Mouse (Mus musculus) mouse trophoblast stem cell (cell line): Measurements from ENCODE around the gene Trf.
"Not testable (repeated sequence)": the region's sequence is repeated elsewhere in the genome, so short reads cannot be mapped to it uniquely, and the experiment has no call there.

Experiments
- in situ Hi-C, 2 experiments: fragments of 300-500 bp; cut with MseI, MboI; formaldehyde crosslinking; loops; 2 replicates in 1 of 2; 3 replicates in 1 of 2; pipeline ENCODE4 v1.15.1; 2025

The Trf gene

DNA sequence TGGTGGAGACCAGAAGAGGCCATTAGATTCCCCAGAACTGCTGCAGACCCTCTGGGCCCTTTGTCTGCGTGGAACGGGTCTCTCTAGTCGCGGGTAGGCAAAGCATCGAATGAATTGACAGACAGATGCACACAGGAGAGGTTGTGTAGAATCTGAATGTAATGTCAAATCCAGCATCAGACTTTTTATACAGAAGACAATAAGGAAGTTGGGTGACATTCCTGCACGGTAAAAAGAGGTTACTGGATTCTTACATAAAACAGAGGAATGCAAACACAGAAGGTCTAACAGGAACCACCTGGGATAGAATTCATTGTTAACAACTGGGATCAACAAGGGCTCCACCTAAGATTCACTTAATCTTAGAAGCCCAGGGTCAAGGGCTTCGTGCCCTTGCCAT is 75.1 kb downstream of the Trf start:
- in situ Hi-C loops = not testable (repeated sequence)

DNA sequence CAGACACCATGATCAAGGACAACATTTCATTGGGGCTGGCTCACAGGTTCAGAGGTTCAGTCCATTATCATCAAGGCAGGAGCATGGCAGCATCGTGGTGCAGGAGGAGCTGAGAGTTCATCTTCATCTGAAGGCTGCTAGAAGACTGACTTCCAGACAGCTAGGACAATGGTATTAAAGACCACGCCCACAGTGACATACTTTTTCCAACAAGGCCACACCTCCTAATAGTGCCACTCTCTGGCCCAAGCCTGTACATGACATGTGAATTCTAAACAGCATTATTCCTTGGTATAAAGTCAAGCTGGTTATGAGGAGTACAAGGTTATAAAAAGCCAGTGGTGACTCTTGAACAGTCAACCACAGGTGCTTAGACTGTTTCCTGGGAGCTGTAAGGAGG is 75.7 kb downstream of the Trf start:
- in situ Hi-C loops = no loop called here
